Comparison of ENCODE assay signal across 8 mouse cellular contexts in genomic region chr10:43002721-43003465, GRCm38 (mm10).
DNase-seq lines count a peak whose midpoint lies in the region; ATAC-seq lines count a peak whose summit lies in the region.

No protein-coding gene starts in this region.

- peak overlapping the region; percentile 40 for H3K9ac ChIP-seq in kidney, embryonic 15.5 days
- H3K9ac ChIP-seq in hindbrain, embryonic 14.5 days: peak overlapping the region; percentile 24; the same call in 1 of the 2 replicates
- no peak overlapping the region for H3K9ac ChIP-seq in midbrain, embryonic 14.5 days (replicated peaks; ENCODE audit: low read length)

- peak overlapping the region; percentile 87 for H3K4me2 ChIP-seq in kidney, embryonic 15.5 days
- peak overlapping the region; percentile 51 for H3K4me2 ChIP-seq in hindbrain, embryonic 14.5 days (replicated peaks)
- H3K4me2 ChIP-seq in midbrain, embryonic 14.5 days (ENCODE audit: low read length): peak overlapping the region; percentile 46

- no peaks in the 10 kb centered on the region for H3K27me3 ChIP-seq in kidney, embryonic 15.5 days
- no peaks in the 10 kb centered on the region for H3K27me3 ChIP-seq in hindbrain, embryonic 14.5 days (ENCODE audit: control insufficient read depth, insufficient read depth, low read length)
- H3K27me3 ChIP-seq in midbrain, embryonic 14.5 days (ENCODE audit: control insufficient read depth, insufficient read depth, low read length): no peaks in the 10 kb centered on the region

- H3K27ac ChIP-seq in kidney, embryonic 15.5 days: peak overlapping the region; percentile 79
- H3K27ac ChIP-seq in hindbrain, embryonic 14.5 days: no peak overlapping the region
- H3K27ac ChIP-seq in midbrain, embryonic 14.5 days (replicated peaks; ENCODE audit: low read depth, low read length): no peak overlapping the region

- no peaks in the 10 kb centered on the region for H3K9me3 ChIP-seq in kidney, embryonic 15.5 days (replicated peaks)
- no peaks in the 10 kb centered on the region for H3K9me3 ChIP-seq in hindbrain, embryonic 14.5 days (ENCODE audit: control insufficient read depth, low read length)
- H3K9me3 ChIP-seq in midbrain, embryonic 14.5 days (ENCODE audit: control insufficient read depth, low read length): no peaks in the 10 kb centered on the region

- DNase-seq in kidney, adult 11 months: no peak
- DNase-seq in embryo, embryonic 10.5 days (ENCODE audit: low spot score): peak; percentile 78
- DNase-seq in hindbrain, embryonic 14.5 days (ENCODE audit: low spot score): no peak
- no peak for DNase-seq in midbrain, embryonic 14.5 days
- no peak for DNase-seq in spleen, postnatal 4 days (ENCODE audit: low spot score in 2 of 2)
- DNase-seq in cerebellum, adult 9-11 months: no peak
- no peak for DNase-seq in ovary, postnatal 14 days (ENCODE audit: low spot score)

- WGBS in kidney, embryonic 15.5 days: 2% methylated on average over 25 of the region's 25 CpGs
- 9% methylated on average over 25 of the region's 25 CpGs for WGBS in hindbrain, embryonic 14.5 days
- WGBS in midbrain, embryonic 14.5 days: 13% methylated on average over 25 of the region's 25 CpGs

- no peaks in the 10 kb centered on the region for H3K36me3 ChIP-seq in kidney, embryonic 15.5 days
- H3K36me3 ChIP-seq in hindbrain, embryonic 14.5 days (replicated peaks; ENCODE audit: control insufficient read depth, insufficient read depth): peaks cover 7% of the 10 kb centered on the region
- 0 out of 2 replicates have a peak, but pooled peaks cover 6% of the 10 kb centered on the region for H3K36me3 ChIP-seq in midbrain, embryonic 14.5 days (ENCODE audit: control insufficient read depth, insufficient read depth, low read length)

- H3K4me1 ChIP-seq in kidney, embryonic 15.5 days: peaks cover 34% of the 10 kb centered on the region
- H3K4me1 ChIP-seq in hindbrain, embryonic 14.5 days (replicated peaks; ENCODE audit: control insufficient read depth, insufficient read depth, low read length): peaks cover 8% of the 10 kb centered on the region; the same call in 1 of the 2 replicates
- peaks cover 4% of the 10 kb centered on the region; the same call in 1 of the 2 replicates for H3K4me1 ChIP-seq in midbrain, embryonic 14.5 days (ENCODE audit: control insufficient read depth, insufficient read depth, low read length)

- ATAC-seq in kidney, embryonic 15.5 days (replicated peaks; ENCODE audit: low FRiP score): peak; percentile 60
- ATAC-seq in hindbrain, embryonic 14.5 days (ENCODE audit: low FRiP score): no peak
- no peak for ATAC-seq in midbrain, embryonic 14.5 days (ENCODE audit: low FRiP score, low TSS enrichment)

- H3K4me3 ChIP-seq in kidney, embryonic 15.5 days (replicated peaks): peak overlapping the region; percentile 49
- H3K4me3 ChIP-seq in hindbrain, embryonic 14.5 days (replicated peaks; ENCODE audit: low read length): peak overlapping the region; percentile 20
- no peak overlapping the region for H3K4me3 ChIP-seq in midbrain, embryonic 14.5 days (replicated peaks; ENCODE audit: low read depth, low read length)
